Mouse (Mus musculus) megakaryocyte progenitor cell, adult 5-6 weeks (primary cell): Measurements from ENCODE around the gene Ccdc71l. TPM values are rescaled to one million over a fixed set of nuclear protein-coding genes. Genes with fewer than 3 reads are reported as not detected.

Source experiments
- ATAC-seq: replicated peaks from 2 replicates; pipeline ENCODE4 v1.8.0; 2016; ENCODE audit warnings: mild to moderate bottlenecking, moderate TSS enrichment, inconsistent platforms; ENCODE audit not compliant: poor library complexity
- total RNA-seq, 2 experiments: library from RNA; stranded (forward) in 1 of 2; stranded (reverse) in 1 of 2; fragments of 157-497, 149-512 nt in 1 of 2; fragments of 200-1000 nt in 1 of 2; gene quantifications; 2 replicates each; pipeline versions ENCODE4 v1.2.3 to v1.2.4; 2015 to 2017

Ccdc71l gene
- total RNA-seq (2015) (14.3 and 16.4 TPM in 2 replicates), total RNA-seq (2017) (16.3 and 17.3 TPM in 2 replicates)

DNA sequence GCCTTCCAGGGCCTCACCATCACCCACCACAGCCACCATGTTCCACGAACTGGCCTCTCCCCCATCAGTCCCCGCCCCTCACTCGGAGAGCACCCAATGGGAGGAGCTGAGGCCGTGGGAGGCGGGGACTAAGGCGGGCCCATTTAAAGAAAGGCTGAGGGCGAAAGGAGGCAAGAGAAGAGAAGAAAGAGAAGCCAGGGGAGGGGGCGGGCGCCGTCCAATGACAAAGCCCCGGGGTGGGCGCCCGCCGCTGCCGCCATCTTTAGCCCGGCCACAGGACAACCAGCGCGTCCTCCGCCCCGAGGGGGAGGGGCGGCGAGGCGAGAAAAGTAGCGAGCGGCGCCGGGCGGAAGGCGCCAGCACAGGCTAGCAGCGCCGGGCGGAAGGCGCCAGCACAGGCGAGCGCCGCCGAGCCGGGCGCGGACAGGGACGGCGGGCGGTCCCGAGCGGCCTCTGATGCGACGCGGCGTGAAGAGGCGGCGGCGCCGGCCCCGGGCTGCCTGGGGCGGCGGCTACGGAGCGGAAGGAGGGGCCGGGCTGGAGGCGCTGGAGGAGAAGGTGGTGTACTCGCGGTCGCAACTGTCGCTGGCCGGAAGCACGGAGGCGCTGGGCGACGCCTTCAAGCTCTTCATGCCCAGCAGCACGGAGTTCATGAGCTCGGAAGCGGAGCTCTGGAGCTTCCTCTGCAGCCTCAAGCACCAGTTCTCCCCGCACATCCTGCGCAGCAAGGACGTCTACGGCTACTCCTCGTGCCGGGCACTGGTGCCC, at the start of gene Ccdc71l:
TSS of gene Ccdc71l (plus strand) at position 177 of the 768 bp plus-strand sequence.
- peak; percentile 86 for ATAC-seq

GRCm38 (mm10) chr12:32339078-32339477, 39.4 kb upstream of the Ccdc71l start:
- no peak for ATAC-seq

- ATAC-seq = no peak
Measured at GRCm38 (mm10) chr12:32343487-32343886, 35.0 kb upstream of the Ccdc71l start.

DNA sequence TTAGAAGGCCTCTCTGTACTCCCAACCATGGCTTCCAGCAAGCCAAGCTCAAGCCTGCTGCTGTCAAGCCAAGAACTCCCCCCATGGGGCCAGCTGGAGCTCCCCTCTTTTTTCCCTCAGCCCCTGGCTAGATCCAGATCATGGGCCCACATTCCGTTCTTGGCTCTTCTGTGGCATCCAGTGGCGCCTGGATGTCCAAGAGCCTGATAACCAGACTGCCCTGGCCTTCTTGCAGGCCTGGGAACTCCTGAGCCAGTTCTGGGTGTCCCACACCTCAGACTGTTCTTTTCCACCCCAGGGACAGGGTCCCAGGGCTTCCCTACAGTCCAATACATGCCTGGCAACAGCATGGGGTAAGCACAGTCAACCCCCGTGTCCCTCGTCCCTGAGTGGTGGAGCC, 32.4 kb upstream of the Ccdc71l start:
- ATAC-seq = no peak

DNA sequence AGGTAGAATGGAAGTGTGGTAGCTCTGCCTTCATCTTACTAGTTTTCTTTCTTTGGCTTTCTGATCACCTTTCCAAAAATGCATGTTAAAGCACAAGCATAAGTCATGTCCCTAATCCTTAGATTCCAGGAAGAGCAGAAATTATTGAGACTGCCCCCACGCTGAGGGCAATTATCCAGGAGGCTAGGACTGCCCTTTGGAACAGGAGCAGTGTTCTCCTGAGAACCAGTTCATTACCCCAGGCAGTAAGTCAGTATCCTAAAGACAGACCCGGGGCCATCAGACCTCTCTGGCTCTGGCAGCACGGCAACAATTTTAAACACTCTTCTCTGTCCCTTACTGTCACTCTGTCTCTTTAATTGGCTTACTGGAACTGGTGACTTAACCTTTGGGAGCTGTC, 30.0 kb upstream of the Ccdc71l start:
- ATAC-seq = no peak

GRCm38 (mm10) chr12:32351874-32352273, 26.6 kb upstream of the Ccdc71l start:
- peak; percentile 93 for ATAC-seq

DNA sequence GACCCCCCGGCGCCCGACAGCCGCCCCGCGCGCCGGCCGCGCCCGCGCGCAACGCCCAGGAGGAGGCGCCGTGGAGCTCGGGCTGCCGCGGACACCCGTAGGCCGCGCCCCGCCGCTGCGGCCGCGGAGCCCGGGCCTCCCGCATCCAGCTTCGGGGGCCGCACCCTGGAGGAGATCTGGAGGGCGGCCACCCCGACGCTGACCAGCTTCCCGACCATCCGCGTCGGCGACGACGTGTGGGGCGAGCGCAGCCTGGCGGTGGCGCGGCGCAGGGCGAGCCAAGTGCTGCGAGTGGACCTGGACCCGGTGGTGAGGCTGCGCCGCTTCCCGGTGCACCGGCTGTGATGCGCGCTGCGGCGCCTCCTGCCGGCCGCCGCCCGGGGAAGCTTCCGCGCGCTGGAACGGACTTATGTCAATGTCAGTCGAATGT, 807 bp downstream of the Ccdc71l start:
- ATAC-seq = peak; percentile 76

GRCm38 (mm10) chr12:32379731-32380130, 1.2 kb downstream of the Ccdc71l start:
- ATAC-seq = no peak

DNA sequence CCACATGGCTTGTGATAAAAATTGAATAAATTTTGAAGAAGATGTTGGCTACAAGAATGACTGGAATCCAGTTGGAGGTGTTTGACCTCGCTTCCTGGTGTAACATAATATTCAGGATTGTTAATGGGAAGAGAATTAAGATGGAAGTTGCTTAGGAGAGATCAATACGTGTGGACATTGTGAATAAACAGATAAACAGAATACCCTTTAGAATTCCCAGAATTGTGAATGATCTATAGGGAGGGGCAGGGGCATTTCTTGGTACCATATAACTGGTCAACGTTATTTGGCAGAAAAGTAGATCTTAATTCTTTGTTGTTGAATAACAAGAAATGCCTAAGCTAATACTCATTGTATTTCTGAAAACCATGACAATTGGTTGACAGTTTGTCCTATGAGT, 2.0 kb downstream of the Ccdc71l start:
- no peak for ATAC-seq

DNA sequence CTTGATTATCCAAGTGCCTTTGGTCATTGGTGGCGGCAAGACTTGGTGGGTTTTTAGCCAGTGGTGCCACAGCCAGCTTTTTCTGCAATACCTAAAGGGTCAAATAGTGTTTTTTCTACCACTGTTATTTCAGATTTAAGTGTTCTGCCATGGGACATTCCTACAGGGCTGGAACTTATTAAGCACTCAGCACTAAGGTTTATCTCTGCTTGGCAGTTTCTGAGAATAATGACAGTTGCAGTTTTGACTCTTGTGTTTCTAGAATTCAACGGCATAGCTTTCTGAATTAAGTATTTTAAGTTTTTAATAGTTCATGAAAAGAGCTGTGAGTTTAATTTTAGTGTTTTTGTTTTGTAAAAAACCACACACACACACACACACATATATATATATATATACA, 2.5 kb downstream of the Ccdc71l start:
- no peak for ATAC-seq

GRCm38 (mm10) chr12:32419537-32419936, 41.0 kb downstream of the Ccdc71l start:
- peak; percentile 50 for ATAC-seq

DNA sequence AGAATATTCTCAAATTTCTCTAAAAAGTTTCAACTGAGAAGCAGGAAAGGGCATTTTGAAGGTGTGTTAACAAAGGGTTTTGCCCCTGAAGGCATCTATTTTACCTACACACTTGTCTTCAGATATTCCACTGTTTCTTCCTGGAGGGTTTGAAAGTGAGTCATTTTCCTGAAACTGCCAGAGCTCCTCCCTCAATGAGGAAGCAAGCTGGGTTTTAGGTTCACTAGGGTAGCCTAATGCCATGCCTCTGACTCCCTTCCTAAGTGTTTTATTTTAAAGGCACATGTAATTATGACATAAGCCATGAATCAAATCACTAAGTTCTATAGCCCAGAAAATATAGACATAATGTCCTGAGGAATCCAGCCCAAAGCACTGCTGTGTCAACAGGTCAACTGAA, 49.3 kb downstream of the Ccdc71l start:
- no peak for ATAC-seq

- peak; percentile 65 for ATAC-seq
Measured at GRCm38 (mm10) chr12:32431004-32431403, 52.5 kb downstream of the Ccdc71l start.

Other genes with a start within 250 kb of the Ccdc71l start
- 84.9 and 91.5 TPM in 2 replicates for gene Pik3cg, start 170.0 kb upstream of the Ccdc71l start, total RNA-seq (2015)
- gene Pik3cg, start 170.0 kb upstream of the Ccdc71l start, total RNA-seq (2017) = 32.5 and 36.9 TPM in 2 replicates